Mouse (Mus musculus) layer of hippocampus, postnatal 36 days (tissue): ENCODE measurements around the gene 2410137M14Rik. TPM values are rescaled to one million over a fixed set of nuclear protein-coding genes. Genes with fewer than 3 reads are reported as not detected.
A peak's percentile ranks its signal among the peaks of the same experiment; 100 is the strongest.
"Not testable (repeated sequence)": the region's sequence is repeated elsewhere in the genome, so short reads cannot be mapped to it uniquely, and the experiment has no call there.

Experiments used
- DNase-seq, 2 experiments: peaks; one replicate each; pipeline ENCODE4 v3.0.0; 2022
- total RNA-seq, 2 experiments: library from RNA; stranded (reverse); gene quantifications; 2 replicates each; pipeline ENCODE4 v1.2.3; 2021

The 2410137M14Rik gene
- total RNA-seq, 2 experiments from 2014 or later: not detected

- no peak for DNase-seq
Measured at GRCm38 (mm10) chr17:36993770-36994325, 12.8 kb upstream of the 2410137M14Rik start.

DNA sequence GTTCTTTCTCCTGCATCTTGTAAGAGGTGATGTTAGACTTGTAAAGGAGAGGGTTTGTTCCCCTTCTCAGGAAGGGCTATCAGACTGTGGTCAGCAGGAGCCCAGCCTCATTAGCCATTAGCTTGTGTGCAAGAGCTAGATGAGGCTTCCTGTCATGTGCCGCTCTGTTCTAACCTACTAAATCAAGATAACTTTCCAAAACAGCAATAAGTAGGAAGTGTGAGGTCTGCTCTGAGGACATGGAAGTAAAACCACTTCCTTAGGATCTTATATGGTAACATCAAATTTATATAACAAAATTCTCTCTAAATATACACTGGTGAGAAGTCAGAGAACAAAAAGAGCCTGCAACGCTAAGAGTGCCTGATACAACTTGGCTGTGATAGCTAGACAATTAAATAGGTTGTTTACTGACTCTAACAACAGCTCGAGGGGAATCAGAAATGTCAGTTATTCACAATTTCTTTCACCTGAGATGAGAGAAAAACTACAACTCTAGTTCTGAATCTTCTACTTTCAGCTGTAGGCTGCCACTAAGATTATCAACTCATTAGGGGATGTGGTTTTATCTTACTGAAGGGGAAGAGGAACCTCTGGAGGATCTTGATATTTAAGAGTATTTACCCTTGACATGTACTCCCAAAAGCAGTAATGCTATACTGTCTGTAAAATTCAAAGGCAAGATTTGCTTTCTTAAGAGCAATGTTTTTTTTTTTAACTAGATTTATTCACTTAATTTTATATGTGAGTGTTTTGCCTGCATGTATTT is 11.5 kb upstream of the 2410137M14Rik start:
- no peak for DNase-seq

DNA sequence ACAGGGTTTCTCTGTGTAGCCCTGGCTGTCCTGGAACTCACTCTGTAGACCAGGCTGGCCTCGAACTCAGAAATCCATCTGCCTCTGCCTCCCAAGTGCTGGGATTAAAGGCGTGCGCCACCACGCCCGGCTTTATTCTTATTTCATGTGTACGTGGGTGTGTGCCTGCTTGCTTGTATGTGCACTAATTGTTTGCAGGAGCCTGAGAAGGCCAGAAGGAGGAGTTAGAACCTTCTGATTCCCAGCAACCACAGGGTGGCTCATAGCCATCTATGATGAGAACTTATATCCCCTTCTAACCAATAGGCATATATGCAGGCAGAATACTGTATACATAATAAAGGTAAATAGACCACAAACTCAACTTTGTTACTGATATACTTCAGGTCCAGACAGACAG is 9.6 kb upstream of the 2410137M14Rik start:
- DNase-seq: not testable (repeated sequence)

GRCm38 (mm10) chr17:36989437-36989836 is 8.4 kb upstream of the 2410137M14Rik start, which contains the start of gene H2-M5:
Gene H2-M5, minus strand, starts transcription at chr17:36989537.
- no peak for DNase-seq

GRCm38 (mm10) chr17:36988475-36988874 is 7.4 kb upstream of the 2410137M14Rik start:
- DNase-seq: no peak

DNA sequence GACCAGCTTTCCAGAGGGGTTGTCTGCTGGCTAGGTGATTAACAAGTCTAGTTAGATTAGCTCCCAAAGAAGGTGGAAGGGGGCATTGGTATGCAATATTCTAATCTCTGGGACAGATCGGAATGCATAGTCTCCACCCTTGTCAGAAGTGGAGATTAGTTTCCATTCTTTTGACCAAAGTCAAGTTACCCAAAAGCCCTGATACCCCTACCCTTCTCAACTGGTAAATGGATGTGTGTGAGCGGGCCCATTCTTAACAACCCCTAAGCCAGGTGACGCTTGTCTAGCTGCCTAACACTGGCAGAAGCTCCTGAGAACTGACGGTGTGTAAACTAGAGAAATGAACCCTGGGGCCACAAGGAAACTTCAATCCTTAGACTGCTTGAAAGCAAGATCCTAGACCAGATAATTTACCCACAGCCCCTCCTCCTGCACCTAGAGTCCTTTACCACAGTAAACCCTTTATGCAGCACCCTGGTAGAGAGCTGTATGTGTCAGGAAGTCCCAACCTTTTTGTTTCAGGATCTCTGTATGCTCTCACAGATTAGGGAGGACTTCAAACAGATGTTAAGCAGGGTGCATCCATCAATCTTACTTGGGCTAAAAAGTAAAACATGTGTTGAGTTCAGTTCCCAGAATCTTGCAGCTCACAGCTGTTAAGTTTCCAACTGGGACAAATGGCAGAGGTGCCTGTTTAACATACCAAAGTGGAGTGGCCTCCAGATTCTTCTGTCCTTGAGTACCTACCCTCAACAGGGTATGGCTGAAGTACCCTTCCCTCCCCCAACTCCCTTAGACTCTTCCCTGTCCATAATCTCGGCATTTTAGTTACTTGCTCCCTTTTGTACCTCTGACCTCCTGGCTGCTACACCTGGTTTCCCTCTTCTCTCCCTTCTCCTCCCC is 1.5 kb upstream of the 2410137M14Rik start:
- DNase-seq: no peak

GRCm38 (mm10) chr17:36981845-36982244 is 808 bp upstream of the 2410137M14Rik start:
- no peak for DNase-seq

GRCm38 (mm10) chr17:36973271-36973787 is 7.7 kb downstream of the 2410137M14Rik start:
- no peak for DNase-seq

- DNase-seq: no peak
Measured at GRCm38 (mm10) chr17:36972791-36973190, 8.2 kb downstream of the 2410137M14Rik start.

DNA sequence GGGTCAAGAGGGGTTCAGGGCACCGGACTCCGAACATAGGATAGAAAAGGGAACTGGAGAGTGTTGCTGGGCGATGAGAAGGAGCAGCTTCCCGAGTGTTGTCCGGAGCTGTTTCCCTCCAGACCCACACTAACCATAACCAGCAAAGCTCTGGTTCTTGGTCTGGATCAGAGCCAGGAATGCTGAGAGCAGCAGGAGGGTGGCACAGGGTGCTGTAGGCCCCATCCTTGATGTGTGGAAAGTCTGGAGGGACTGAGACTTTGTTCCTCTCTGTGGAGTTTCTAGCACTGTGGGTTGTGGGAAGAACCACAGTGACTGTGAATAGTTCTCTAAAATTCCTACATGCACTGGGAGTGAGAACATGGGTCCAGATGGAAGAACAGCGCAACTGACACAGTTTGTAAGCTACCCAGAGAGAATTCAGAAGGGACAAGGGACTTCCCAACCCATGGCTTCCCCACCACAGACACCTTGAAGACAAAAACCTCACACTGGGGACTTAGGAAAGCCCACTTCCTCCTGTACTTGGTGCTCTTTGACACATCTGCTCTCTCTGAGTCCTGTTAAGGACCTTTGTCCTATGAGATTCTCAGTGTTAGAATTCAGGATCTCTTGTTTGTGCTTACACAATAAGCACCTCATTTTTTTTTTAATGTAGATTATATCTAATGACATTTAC is 9.7 kb downstream of the 2410137M14Rik start:
- DNase-seq: no peak

GRCm38 (mm10) chr17:36970316-36970890 is 10.6 kb downstream of the 2410137M14Rik start:
- DNase-seq: no peak

GRCm38 (mm10) chr17:36966875-36967274 is 14.2 kb downstream of the 2410137M14Rik start:
- no peak for DNase-seq

GRCm38 (mm10) chr17:36961125-36961524 is 19.9 kb downstream of the 2410137M14Rik start:
- DNase-seq: no peak

DNA sequence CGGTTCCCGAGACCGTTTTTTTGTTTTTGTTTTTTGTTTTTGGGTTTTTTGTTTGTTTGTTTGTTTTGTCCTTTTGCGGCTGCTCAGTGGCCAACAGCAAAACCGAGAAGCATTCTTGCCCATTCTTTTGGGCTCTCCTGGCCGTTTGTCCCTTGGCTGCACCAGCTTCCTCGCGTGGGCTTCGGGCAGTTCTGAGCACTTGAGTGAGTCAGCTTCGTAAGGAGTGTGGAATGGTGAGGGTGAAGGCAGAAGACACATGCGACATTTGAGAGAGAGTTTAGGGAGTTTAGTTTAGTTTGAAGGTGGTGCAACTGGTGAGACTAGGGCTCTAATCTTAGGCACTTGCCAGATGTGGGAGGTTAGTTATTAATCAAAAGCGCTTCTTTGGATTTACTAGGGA is 22.2 kb downstream of the 2410137M14Rik start:
- DNase-seq: no peak

DNA sequence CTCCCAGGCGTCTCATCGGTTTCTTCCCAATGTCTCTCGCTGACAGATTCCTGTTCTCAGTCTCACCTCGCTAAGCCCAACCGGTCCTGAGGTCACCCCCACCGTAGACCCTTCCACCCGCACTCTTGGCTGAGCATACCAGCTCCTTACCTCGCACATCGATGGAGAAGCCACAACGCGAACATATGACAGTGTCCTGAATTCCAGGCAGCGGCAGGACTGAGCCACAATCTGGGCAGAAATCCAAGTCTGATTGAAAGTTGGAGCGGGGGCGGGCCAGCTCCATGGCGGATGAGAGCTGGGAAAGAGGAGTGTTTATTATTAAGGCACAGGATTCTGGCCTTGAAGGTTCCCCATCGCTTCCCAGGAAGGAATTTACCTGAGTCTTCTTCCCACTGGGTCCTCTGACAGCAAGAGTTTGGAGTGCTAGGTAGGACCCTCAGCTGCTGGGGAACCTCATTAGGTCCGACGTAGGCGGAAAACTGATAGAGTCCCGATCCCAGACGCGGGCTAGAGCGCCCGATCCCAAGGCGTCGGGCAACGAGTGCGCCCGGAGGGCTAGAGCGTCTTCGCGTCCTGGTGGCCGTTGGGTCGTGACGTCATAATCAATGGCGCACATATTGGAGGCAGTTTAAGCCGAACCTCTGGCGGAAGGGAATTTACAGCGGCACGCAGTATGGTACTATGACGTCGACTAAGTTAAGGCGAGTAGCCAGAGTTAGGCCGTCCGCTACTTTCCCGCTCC is 22.9 kb downstream of the 2410137M14Rik start, which contains the start of the genes Znrd1 and Znrd1as:
TSS of gene Znrd1 (minus strand) at position 561 of the 745 bp plus-strand sequence.
TSS of gene Znrd1as (plus strand) at position 594 of the 745 bp plus-strand sequence.
- peak; percentile 93 to 95 for DNase-seq

DNA sequence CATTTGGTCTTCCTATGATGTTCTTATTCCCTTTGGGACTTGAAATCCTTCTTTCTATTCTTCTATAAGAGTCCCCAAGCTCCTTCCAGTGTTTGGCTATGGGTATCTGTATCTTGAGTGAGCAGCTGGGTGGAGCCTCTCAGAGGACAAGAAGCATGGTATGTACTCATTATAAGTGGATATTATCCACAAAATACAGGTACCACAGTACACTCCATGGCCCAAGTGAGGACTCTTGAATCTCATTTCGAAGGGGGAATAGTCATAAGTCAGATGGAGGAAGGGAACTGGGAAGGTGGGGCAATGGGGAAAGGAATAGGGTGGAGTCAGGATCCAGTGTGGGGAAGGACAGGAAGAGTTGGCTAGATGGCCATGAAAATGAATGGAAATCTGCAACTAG is 28.0 kb downstream of the 2410137M14Rik start:
- no peak for DNase-seq

GRCm38 (mm10) chr17:36952631-36953030 is 28.4 kb downstream of the 2410137M14Rik start:
- no peak for DNase-seq

DNA sequence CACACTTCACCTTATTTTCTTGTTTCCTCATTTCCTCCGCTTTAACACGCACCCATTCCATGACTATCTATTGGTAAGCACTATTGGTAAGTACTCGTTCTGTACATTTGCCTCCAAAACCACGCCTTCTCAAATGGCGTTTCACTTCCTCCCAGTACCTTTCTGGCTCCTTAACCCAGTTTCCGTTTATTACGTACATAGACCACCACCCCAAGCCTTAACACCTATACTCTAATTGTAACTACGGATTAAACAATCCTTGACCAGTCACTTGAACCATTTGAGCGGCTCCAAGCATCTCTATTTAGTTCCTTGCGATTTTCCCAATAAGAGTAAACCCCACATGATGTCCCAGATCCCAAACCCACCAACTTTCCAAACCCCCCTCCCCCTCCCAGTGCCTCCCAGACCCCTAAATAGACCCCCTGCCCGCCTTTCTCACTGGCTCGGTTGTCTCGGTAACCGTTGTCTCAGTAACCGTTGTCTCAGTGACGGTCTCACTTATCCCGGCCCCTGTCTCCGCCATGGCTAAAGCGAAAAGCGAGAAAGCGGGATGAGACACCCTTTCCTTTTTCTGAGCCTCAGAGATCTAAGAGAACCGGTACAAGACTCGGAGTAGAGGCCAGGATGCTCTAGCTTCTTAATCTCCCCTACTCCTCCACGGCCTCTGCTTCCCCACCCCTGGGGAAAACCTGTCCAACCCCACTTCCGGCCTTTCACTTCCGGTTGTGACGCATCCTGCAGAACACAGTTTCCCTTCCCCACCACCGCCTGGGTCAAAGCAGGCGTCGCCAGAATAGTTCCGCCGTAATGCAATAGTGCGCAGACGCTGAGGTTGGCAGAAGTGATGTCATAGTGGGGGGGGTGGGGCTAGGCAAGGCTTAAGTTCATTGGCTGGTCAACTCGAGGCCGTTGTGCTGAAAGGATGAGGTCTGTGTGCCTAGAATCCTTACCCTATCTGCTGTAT is 29.8 kb downstream of the 2410137M14Rik start, which contains the start of gene Ppp1r11:
TSS of gene Ppp1r11 (minus strand) at position 761 of the 967 bp plus-strand sequence.
- DNase-seq: peak; percentile 95 to 97

GRCm38 (mm10) chr17:36949265-36949664 is 31.8 kb downstream of the 2410137M14Rik start:
- no peak for DNase-seq
